Mouse (Mus musculus) erythroid progenitor cell, adult 5-6 weeks (primary cell): Measurements from ENCODE around the gene Sdf2l1. TPM values are rescaled to one million over a fixed set of nuclear protein-coding genes. Genes with fewer than 3 reads are reported as not detected.
A peak's percentile ranks its signal among the peaks of the same experiment; 100 is the strongest.

Experiments used
- ATAC-seq: replicated peaks from 2 replicates; pipeline ENCODE4 v1.8.0; 2016; ENCODE audit warnings: moderate number of reproducible peaks, mild to moderate bottlenecking, moderate TSS enrichment, inconsistent platforms; ENCODE audit not compliant: poor library complexity, low FRiP score, severe bottlenecking
- total RNA-seq, 2 experiments: library from RNA; stranded (forward) in 1 of 2; stranded (reverse) in 1 of 2; fragments of 150-400 nt in 1 of 2; fragments of 186-747, 209-891 nt in 1 of 2; gene quantifications; 2 replicates each; pipeline versions ENCODE4 v1.2.3 to v1.2.4; 2015 to 2017; ENCODE audit warnings: low replicate concordance in 2 of 2

Gene Sdf2l1
- total RNA-seq, 2 experiments from 2014 or later, result 7.2 to 18.4 TPM

DNA sequence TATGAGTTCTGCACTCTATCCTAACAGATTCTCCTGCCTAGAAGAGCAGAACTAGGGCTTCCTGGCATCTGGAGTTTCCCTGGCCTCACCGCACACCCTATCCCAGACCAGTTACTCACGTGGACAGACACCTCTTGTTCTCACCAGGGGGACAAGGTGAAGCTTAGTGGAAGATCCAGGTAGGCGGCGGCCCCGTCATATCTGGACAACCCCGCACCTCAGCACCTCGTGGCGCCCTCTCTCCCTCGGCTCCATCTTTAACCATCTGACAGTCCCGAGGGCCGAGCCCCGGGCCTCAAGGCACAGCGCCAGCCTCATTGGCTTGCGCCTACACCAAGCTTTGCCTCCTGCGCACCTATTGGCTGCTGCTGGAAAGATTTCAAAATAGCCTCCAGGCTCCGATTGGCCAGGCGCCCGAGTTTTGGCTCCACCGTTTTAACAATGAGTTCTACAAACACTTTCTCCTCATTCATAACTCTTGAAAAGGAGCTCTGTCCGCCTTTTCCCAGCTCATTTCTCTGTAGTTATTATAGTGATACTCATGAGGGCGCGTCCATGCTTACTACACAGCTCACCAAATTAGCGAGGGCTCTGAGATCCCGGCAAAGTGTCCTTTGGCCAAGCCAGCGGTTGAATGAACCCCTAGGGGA lies 7.2 kb downstream of the Sdf2l1 start, which contains the start of gene 2610318N02Rik:
Gene 2610318N02Rik, minus strand, starts transcription at position 297 of the 650 bp plus-strand sequence.
- peak; percentile 97 for ATAC-seq

DNA sequence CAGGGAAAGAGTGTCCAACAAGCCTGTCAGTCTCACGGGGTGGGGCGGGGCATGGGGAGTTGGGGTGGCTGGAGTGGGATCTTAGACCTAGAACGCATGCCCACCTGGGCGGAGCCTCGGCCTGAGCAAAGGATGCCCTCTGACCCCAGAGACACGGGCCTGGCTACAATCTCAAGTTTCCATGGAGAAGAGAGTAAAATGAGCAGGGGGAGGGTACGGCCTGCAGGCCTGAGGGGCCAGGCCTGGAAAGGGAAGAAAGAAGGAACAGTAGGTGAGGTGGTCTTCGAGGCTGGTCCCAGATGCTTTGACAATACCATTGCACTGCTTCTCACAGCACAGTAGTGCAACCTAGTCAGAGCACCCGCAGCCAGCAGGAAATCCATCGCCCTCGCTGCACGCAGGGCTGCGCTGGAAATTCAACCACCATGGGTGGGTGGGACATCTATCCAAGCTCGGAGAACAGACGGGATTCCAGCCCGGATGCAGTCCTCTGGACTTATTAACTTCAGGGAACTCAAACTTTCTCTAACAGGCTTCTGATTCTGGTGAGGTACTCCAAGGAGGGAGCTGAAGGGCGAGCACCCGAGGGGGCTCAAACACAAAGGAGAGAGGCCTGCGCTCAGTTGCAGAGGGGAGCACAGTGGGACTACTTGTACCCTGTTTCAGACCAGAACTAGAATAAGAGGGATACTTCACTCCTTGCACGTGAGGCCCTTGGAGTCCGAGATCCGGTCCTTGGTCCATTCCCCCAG lies 7.9 kb downstream of the Sdf2l1 start:
- ATAC-seq, result peak; percentile 17

DNA sequence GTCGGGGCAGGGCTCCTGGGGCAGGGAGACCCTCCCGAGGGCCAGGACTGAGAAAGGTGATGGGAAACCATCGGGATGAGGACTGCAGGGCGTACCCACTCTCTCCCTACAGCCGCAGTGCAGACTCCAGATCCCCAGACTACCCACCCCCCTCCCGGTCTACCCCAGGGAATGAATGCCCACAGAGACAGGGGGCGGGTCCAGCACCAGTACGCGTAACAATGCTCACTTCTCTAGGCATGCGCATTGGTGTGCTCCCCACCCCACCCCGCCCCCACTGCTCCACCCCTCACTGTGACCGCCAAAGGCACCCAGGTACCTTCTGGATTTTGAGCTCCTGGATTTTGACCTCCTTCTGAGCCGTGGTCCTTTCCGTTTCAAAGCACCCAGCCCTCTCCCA lies 10.6 kb downstream of the Sdf2l1 start:
- no peak for ATAC-seq

DNA sequence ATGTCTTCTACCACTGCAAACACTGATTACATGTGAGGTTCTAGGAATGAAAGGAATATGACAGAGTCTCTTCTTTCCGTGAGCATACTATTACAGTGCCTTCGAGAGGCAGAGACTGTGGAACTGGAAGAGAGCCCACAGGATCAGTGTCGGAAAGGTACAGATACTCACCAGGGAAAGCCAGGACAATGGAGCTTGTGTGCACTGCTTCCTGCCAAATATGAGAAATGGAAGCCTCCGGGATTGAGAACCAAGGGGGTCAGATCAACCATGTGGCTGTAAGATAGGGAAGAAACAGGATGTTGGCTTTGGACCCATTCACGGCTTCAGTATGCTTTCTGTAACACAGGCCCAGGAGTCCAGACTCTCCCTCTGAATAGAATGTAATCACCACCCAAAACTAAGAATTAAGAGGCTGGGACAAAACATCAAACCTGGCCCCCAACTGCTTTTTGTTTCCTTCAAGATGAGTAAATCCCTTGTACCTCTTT lies 14.8 kb downstream of the Sdf2l1 start:
- no peak for ATAC-seq

DNA sequence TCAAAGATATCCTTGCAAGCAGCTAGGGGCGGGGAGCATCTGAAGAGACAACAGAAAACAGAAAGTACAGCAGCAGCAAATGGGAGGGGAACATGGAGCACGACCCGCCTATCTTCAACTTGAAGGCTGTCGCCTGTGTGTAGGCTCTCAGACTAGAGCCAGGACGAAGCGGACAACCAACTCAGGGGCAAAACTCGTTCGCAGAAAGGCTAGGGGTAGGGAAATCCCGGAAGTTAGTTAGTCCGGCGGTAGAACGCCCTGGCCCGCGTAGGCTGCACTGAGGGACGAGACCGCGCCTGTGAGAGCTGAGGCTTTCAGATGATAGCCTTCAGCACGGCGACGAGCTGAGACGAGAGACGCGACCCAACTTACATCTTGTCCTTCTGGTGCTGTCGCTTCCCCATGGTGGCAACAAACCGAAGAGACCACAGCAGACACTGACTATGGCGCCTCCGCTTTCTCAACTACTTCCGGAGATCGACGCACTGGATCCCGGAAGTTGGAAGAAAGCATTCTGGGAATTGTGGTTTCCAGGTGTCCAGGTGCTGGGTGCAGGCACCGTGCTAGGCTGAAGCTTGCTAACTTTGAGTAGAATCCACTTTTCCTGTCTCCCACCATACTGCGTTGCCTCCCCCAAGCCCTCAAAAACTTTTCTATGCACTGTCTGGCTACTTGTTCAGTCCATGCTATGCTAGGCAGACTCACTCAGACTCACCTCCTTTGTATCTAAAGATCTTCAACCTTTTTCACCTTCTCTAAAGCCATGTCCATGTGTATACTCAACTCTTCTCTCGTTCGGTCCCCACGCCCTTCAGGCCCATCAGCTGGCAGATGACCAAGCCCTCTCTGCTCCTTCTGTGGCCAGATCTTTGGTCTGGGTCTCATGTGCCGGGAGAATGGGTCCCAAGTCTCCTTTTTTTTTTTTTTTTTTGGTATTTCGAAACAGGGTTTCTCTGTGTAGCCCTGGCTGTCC lies 21.1 kb downstream of the Sdf2l1 start, which contains the start of gene Ppil2:
Gene Ppil2, minus strand, starts transcription at position 487 of the 973 bp plus-strand sequence.
- ATAC-seq, result peak; percentile 98

DNA sequence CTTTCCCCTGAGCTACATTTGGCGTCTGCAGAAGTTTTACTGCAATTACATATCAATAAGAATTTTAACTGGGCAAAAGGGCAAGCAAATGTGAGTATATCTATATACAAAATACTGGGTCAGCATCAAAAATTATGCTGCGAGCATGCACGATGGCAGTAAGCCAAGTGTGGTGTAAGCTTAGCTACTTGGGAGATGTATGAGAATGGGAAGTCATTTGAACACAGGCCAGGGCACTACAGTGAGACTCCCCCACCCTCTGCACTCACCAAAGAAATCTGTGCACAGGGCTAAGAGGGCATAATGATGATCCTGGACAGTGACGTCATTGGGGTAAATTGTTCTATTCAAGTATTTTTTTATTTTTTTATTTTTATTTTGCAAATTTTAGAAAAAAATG lies 27.6 kb downstream of the Sdf2l1 start:
- no peak for ATAC-seq

DNA sequence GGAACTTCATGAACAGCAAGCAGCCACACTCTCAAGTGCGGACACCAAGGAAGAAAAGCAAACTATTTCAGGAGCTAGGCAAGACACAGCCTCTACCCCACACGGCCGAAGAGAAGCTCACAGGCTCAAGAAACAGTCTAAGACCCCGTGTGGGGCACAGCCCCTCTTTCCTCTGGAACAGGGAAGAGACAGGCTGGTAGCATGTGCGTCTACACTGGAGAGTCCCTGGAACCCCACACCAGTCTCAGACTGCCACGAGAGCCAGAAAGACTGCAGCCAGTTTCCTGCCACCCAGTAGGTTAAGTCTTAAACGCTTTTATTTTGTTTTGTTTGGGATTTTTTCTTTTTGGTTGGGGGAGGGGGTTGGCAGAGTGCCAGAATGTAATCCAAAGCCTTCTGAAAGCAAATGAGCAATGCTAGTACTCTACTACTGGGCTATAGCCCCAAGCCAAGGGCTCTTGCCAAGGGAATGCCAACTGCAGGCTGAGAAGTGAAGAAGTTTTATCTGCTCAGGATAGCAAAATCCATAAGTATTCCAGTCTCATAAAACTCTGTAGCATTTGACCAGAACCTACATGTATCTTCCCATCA lies 29.5 kb downstream of the Sdf2l1 start:
- no peak for ATAC-seq

DNA sequence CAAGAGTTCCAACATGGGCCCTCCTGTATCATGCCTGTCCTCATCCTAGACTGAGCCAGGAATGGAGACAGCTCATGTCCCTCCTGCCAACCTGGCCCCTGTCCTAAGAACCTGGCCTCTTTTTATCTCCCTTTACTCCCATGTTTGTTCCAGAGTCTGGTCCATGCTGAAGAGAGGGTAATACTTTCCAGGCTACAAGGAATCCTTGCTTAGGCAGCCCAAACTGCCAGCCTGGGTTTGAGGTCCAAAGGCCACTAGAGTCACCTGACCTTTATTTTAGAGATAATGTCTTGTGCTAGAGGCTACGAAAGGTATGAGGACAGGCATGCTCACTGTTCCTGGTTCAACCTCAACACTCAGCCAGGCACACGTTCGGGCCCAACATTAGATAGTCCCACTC lies 35.2 kb downstream of the Sdf2l1 start:
- ATAC-seq, result no peak

DNA sequence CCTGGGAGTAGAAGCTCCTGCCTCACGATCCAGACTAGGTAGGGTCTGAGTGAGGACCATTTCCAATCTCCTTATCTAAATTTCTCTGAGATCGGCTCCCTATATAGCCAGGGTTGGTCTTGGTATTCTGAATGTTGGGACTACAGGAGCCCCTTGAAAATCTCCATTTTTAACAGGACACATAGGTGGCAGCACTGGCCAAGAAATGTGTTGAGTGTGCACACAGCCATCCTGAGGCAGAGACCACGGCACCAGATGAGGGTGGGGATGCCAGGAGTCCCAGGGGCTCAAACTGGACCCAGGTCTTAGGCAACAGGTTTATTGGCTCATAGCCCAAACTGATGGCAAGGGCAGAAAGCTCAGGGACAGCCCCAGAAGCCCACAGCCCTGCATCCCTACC lies 43.8 kb downstream of the Sdf2l1 start:
- no peak for ATAC-seq

DNA sequence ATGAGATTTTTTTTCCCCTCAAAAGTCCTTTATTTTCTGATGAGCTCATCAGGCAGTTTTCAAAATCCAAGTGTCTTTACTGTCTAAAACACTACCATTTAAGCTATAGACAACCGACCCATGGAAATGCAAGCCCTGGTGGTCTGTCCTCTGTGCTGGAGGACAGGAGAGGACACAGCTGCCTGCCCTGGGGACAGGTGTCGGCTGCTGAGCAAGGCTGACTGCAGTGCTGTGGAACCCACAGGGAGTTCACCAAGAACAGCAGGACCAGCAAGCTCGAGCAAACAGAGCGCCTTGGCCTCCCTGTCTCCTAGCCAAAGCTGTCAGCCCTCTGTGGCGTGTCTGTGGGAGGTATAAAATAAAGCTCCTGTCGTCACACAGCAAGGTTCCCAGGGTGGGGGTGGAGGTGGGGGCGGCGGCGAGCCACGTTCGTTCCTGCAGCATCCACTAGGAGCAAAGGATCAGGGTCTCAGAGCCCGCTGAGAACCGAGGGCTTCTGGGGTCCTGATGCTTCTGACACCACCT lies 45.5 kb downstream of the Sdf2l1 start:
- no peak for ATAC-seq

DNA sequence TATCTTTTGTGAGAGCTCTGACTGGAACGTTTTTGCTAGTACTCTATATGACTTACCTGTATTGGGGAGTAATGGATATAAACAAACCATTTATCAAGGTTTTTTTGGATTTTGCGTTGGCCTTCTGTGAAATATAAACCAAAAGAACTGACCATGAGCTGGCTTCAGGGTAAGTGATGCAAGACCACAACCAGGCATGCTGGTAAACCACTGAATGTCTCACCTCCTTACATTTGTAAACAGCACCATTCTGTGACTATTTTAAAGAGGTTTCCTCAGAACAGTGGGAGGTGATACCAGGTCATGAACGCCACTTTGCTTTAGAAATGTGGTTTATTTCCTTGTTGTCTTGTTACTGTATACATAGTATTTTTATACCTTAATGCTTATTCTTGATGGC lies 45.9 kb downstream of the Sdf2l1 start:
- ATAC-seq, result no peak

DNA sequence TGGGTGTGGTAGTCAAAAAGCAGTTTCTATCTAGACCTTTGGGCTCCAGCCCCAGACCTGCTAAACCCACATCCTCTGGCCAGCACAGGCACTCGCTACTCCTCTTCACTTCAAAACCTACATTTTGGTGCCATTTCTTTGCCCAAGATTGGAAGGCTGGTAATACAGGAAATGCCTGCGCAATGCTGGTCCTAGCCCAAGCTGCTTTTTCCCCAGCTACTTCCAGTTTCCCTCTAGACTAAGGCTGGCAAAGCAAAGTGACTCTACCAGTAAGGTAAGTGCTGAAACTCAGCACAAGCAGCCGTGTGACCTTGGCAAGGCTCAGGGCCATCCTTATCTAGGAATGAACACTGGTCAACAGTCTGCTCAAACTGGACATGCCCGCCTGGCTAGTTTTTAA lies 46.5 kb downstream of the Sdf2l1 start:
- no peak for ATAC-seq

DNA sequence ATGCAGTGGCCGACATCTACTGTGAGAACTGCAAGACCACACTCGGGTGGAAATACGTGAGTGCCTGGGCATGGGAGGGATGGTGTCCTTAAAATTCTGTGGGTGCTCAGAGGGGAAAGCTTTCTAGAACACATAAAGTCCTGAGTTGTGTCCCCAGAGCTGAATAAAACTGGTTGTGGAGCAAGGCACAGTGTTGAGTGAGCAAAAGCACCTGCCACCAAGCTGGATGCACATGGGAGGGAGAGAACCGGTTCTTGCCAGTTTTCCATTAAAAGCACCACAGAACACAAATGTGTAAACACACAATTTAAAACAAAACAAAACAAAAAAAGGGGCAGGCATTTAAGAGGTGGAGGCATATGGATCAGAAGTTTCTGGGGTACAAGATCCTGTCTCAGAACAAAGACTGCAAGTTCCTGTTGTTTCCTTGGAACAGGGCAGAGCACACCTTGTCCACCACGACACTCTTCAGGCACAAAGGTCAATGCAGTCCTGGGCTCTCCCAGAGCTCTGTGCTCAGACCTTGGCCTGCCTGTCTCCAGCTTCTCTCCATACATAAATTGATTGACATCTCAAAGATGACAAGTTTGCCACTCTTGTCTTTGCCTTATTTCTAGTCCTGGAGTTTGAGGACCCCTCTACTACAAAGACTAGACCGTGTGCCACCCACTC lies 49.9 kb downstream of the Sdf2l1 start:
- ATAC-seq, result no peak

Other genes with a start within 250 kb of the Sdf2l1 start
- gene Ppm1f, start 235.9 kb downstream of the Sdf2l1 start, total RNA-seq (2015; ENCODE audit: low replicate concordance), result 1.7 and 1.8 TPM in 2 replicates
- 0.30 and 2.7 TPM in 2 replicates for gene Ppm1f, start 235.9 kb downstream of the Sdf2l1 start, total RNA-seq (2017; ENCODE audit: low replicate concordance)
- 81.7 and 109 TPM in 2 replicates for gene Mapk1, start 149.0 kb downstream of the Sdf2l1 start, total RNA-seq (2015; ENCODE audit: low replicate concordance)
- 113 and 116 TPM in 2 replicates for gene Mapk1, start 149.0 kb downstream of the Sdf2l1 start, total RNA-seq (2017; ENCODE audit: low replicate concordance)
- not detected in 2 replicates for gene Ypel1, start 62.7 kb downstream of the Sdf2l1 start, total RNA-seq (2015; ENCODE audit: low replicate concordance)
- gene Ypel1, start 62.7 kb downstream of the Sdf2l1 start, total RNA-seq (2017; ENCODE audit: low replicate concordance), result not detected in 2 replicates
- 41.9 and 43.2 TPM in 2 replicates for gene Ppil2, start 21.1 kb downstream of the Sdf2l1 start, total RNA-seq (2015; ENCODE audit: low replicate concordance)
- gene Ppil2, start 21.1 kb downstream of the Sdf2l1 start, total RNA-seq (2017; ENCODE audit: low replicate concordance), result 37.7 and 65.6 TPM in 2 replicates
- gene 2610318N02Rik, start 7.2 kb downstream of the Sdf2l1 start, total RNA-seq (2015; ENCODE audit: low replicate concordance), result 5.9 TPM in 1 of 2 replicates, not detected in the other
- gene 2610318N02Rik, start 7.2 kb downstream of the Sdf2l1 start, total RNA-seq (2017; ENCODE audit: low replicate concordance), result 2.7 and 2.9 TPM in 2 replicates
- not detected in 2 replicates for gene Ydjc, start 12.2 kb upstream of the Sdf2l1 start, total RNA-seq (2015; ENCODE audit: low replicate concordance)
- 0.13 TPM in 1 of 2 replicates, not detected in the other for gene Ydjc, start 12.2 kb upstream of the Sdf2l1 start, total RNA-seq (2017; ENCODE audit: low replicate concordance)
- gene Ccdc116, start 14.8 kb upstream of the Sdf2l1 start, total RNA-seq (2015; ENCODE audit: low replicate concordance), result not detected in 2 replicates
- gene Ccdc116, start 14.8 kb upstream of the Sdf2l1 start, total RNA-seq (2017; ENCODE audit: low replicate concordance), result 0.83 and 0.90 TPM in 2 replicates
- 110 and 161 TPM in 2 replicates for gene Ube2l3, start 70.3 kb upstream of the Sdf2l1 start, total RNA-seq (2015; ENCODE audit: low replicate concordance)
- gene Ube2l3, start 70.3 kb upstream of the Sdf2l1 start, total RNA-seq (2017; ENCODE audit: low replicate concordance), result 31.6 and 40.6 TPM in 2 replicates
- gene Rimbp3, start 76.2 kb upstream of the Sdf2l1 start, total RNA-seq (2015; ENCODE audit: low replicate concordance), result not detected in 2 replicates
- 0.38 TPM in 1 of 2 replicates, not detected in the other for gene Rimbp3, start 76.2 kb upstream of the Sdf2l1 start, total RNA-seq (2017; ENCODE audit: low replicate concordance)
- under 0.01 TPM in 1 of 2 replicates, not detected in the other for gene Hic2, start 101.2 kb upstream of the Sdf2l1 start, total RNA-seq (2015; ENCODE audit: low replicate concordance)
- gene Hic2, start 101.2 kb upstream of the Sdf2l1 start, total RNA-seq (2017; ENCODE audit: low replicate concordance), result 0.13 and 0.23 TPM in 2 replicates
- 4.6 TPM in 1 of 2 replicates, not detected in the other for gene Tmem191c, start 143.7 kb upstream of the Sdf2l1 start, total RNA-seq (2015; ENCODE audit: low replicate concordance)
- gene Tmem191c, start 143.7 kb upstream of the Sdf2l1 start, total RNA-seq (2017; ENCODE audit: low replicate concordance), result not detected in 2 replicates
- not detected in 2 replicates for gene Serpind1, start 199.0 kb upstream of the Sdf2l1 start, total RNA-seq (2015; ENCODE audit: low replicate concordance)
- gene Serpind1, start 199.0 kb upstream of the Sdf2l1 start, total RNA-seq (2017; ENCODE audit: low replicate concordance), result not detected in 2 replicates